Mouse (Mus musculus) brain, embryonic 14.5 days (tissue): Measurements from ENCODE around the gene Pan3.

Experiments used
- CTCF ChIP-seq: fragments of 200-500 bp; IDR thresholded peaks from 2 replicates; pipeline ENCODE4 v1.5.1; 2012; ENCODE audit warnings: inconsistent platforms, mild to moderate bottlenecking, moderate library complexity, borderline replicate concordance; ENCODE audit not compliant: insufficient read depth, insufficient read length; ENCODE audit errors: extremely low read depth
- POLR2A ChIP-seq: fragments of 200-500 bp; IDR thresholded peaks from 2 replicates; pipeline ENCODE4 v1.6.1; 2012; ENCODE audit warnings: mild to moderate bottlenecking, inconsistent platforms, borderline replicate concordance; ENCODE audit not compliant: poor library complexity, insufficient read depth, insufficient read length, severe bottlenecking; ENCODE audit errors: extremely low read depth

GRCm38 (mm10) chr5:147417986-147418385 lies 12.0 kb upstream of the Pan3 start:
- TF ChIP-seq POLR2A, result no peak
- TF ChIP-seq CTCF, result no peak
